Mouse (Mus musculus) forebrain, embryonic 15.5 days (tissue): ENCODE measurements around the gene Olfr71. TPM values are rescaled to one million over a fixed set of nuclear protein-coding genes. Genes with fewer than 3 reads are reported as not detected.

Source experiments
- polyA plus RNA-seq: library from polyadenylated mRNA; unstranded; fragments of >200 nt; fragmentation: Nextera tagmentation; extraction: Ambion mirVana; gene quantifications from 2 replicates; pipeline ENCODE4 v1.2.1, GENCODE M21; 2015

Olfr71 gene
- polyA plus RNA-seq, 1 experiment from 2014 or later, result not detected

Other genes starting within 250 kb of the Olfr71 start
- gene Sit1, start 226.5 kb downstream of the Olfr71 start, polyA plus RNA-seq, result not detected in 2 replicates
- 61.0 and 61.8 TPM in 2 replicates for gene Ccdc107, start 217.4 kb downstream of the Olfr71 start, polyA plus RNA-seq
- 17.5 and 25.3 TPM in 2 replicates for gene Arhgef39, start 210.6 kb downstream of the Olfr71 start, polyA plus RNA-seq
- 0.19 and 0.41 TPM in 2 replicates for gene Car9, start 203.3 kb downstream of the Olfr71 start, polyA plus RNA-seq
- 9.7 and 9.8 TPM in 2 replicates for gene Tpm2, start 186.5 kb downstream of the Olfr71 start, polyA plus RNA-seq
- gene Creb3, start 147.9 kb downstream of the Olfr71 start, polyA plus RNA-seq, result 77.7 and 78.8 TPM in 2 replicates
- gene Tln1, start 147.6 kb downstream of the Olfr71 start, polyA plus RNA-seq, result 53.2 and 54.2 TPM in 2 replicates
- gene Rgp1, start 131.5 kb downstream of the Olfr71 start, polyA plus RNA-seq, result 21.5 and 28.2 TPM in 2 replicates
- gene Gba2, start 131.4 kb downstream of the Olfr71 start, polyA plus RNA-seq, result 59.1 and 61.0 TPM in 2 replicates
- 0.56 and 0.81 TPM in 2 replicates for gene Msmp, start 125.8 kb downstream of the Olfr71 start, polyA plus RNA-seq
- gene Npr2, start 78.3 kb downstream of the Olfr71 start, polyA plus RNA-seq, result 12.7 and 15.4 TPM in 2 replicates
- gene Spag8, start 56.7 kb downstream of the Olfr71 start, polyA plus RNA-seq, result 4.3 and 6.7 TPM in 2 replicates
- gene Hint2, start 53.8 kb downstream of the Olfr71 start, polyA plus RNA-seq, result 65.5 and 74.0 TPM in 2 replicates
- gene Tmem8b, start 41.3 kb downstream of the Olfr71 start, polyA plus RNA-seq, result 16.2 TPM in 2 replicates
- 1.6 and 1.7 TPM in 2 replicates for gene Fam221b, start 41.1 kb downstream of the Olfr71 start, polyA plus RNA-seq
- gene Olfr70, start 9.4 kb downstream of the Olfr71 start, polyA plus RNA-seq, result not detected in 2 replicates
- gene Hrct1, start 16.9 kb upstream of the Olfr71 start, polyA plus RNA-seq, result 0.19 and 0.42 TPM in 2 replicates
- gene Spaar, start 19.8 kb upstream of the Olfr71 start, polyA plus RNA-seq, result 0.08 TPM in 1 of 2 replicates, not detected in the other
- not detected in 2 replicates for gene Olfr159, start 60.8 kb upstream of the Olfr71 start, polyA plus RNA-seq
- not detected in 2 replicates for gene Olfr156, start 113.6 kb upstream of the Olfr71 start, polyA plus RNA-seq
- not detected in 2 replicates for gene Olfr157, start 129.9 kb upstream of the Olfr71 start, polyA plus RNA-seq
- not detected in 2 replicates for gene Olfr155, start 141.3 kb upstream of the Olfr71 start, polyA plus RNA-seq
- 4.1 and 4.4 TPM in 2 replicates for gene Reck, start 165.3 kb upstream of the Olfr71 start, polyA plus RNA-seq
- gene Glipr2, start 247.1 kb upstream of the Olfr71 start, polyA plus RNA-seq, result 29.7 and 30.0 TPM in 2 replicates